Mouse (Mus musculus): ENCODE results near the gene Snai3. TPM values are rescaled to one million over a fixed set of nuclear protein-coding genes. Genes with fewer than 3 reads are reported as not detected.
A peak's percentile ranks its signal among the peaks of the same experiment; 100 is the strongest.

The Snai3 gene
- polyA plus RNA-seq, 1 experiment from 2014 or later, result 0.67 TPM

- peaks cover 16% of the 10 kb centered on the region for H3K4me1 ChIP-seq
- H3K27me3 ChIP-seq (replicated peaks; ENCODE audit: low read depth, poor library complexity, severe bottlenecking), result no peaks in the 10 kb centered on the region
Observed at GRCm38 (mm10) chr8:122470691-122471090, 10.2 kb upstream of the Snai3 start.

GRCm38 (mm10) chr8:122469965-122470364 is 9.4 kb upstream of the Snai3 start:
- H3K36me3 ChIP-seq (replicated peaks), result peaks cover 83% of the 10 kb centered on the region

More at GRCm38 (mm10) chr8:122470691-122471090, 10.2 kb upstream of the Snai3 start:
- DNase-seq (ENCODE audit: low spot score), result no peak
- peaks cover 76% of the 10 kb centered on the region for H3K36me3 ChIP-seq (replicated peaks)
- H3K27ac ChIP-seq (replicated peaks), result no peak overlapping the region
- WGBS, result 83% methylated on average over 5 of the region's 5 CpGs
- no peak overlapping the region for H3K4me3 ChIP-seq
- no peaks in the 10 kb centered on the region for H3K9me3 ChIP-seq

GRCm38 (mm10) chr8:122469407-122469806 is 8.9 kb upstream of the Snai3 start:
- H3K4me3 ChIP-seq, result no peak overlapping the region
- H3K4me1 ChIP-seq, result peaks cover 13% of the 10 kb centered on the region
- H3K27me3 ChIP-seq (replicated peaks; ENCODE audit: low read depth, poor library complexity, severe bottlenecking), result no peaks in the 10 kb centered on the region
- no peak for DNase-seq (ENCODE audit: low spot score)
- H3K27ac ChIP-seq (replicated peaks), result no peak overlapping the region
- H3K9me3 ChIP-seq, result no peaks in the 10 kb centered on the region
- WGBS, result 82% methylated on average over 6 of the region's 6 CpGs
- peaks cover 83% of the 10 kb centered on the region for H3K36me3 ChIP-seq (replicated peaks)

More at GRCm38 (mm10) chr8:122469965-122470364, 9.4 kb upstream of the Snai3 start:
- Histone ChIP-seq H3K27me3 (replicated peaks; ENCODE audit: low read depth, poor library complexity, severe bottlenecking) (no peaks in the 10 kb centered on the region), H3K27ac (replicated peaks) (no peak overlapping the region), H3K9me3 (no peaks in the 10 kb centered on the region), H3K4me3 (no peak overlapping the region), H3K4me1 (peaks cover 13% of the 10 kb centered on the region)
- DNase-seq (ENCODE audit: low spot score), result no peak
- 86% methylated on average over 10 of the region's 10 CpGs for WGBS

- peaks cover 24% of the 10 kb centered on the region for H3K4me1 ChIP-seq
- H3K4me3 ChIP-seq, result no peak overlapping the region
- H3K36me3 ChIP-seq (replicated peaks), result peaks cover 68% of the 10 kb centered on the region
- H3K9me3 ChIP-seq, result no peaks in the 10 kb centered on the region
- 87% methylated on average over 13 of the region's 13 CpGs for WGBS
- no peak overlapping the region for H3K27ac ChIP-seq (replicated peaks)
- H3K27me3 ChIP-seq (replicated peaks; ENCODE audit: low read depth, poor library complexity, severe bottlenecking), result peaks cover 7% of the 10 kb centered on the region
- no peak for DNase-seq (ENCODE audit: low spot score)
Observed at GRCm38 (mm10) chr8:122467816-122468215, 7.3 kb upstream of the Snai3 start.

DNA sequence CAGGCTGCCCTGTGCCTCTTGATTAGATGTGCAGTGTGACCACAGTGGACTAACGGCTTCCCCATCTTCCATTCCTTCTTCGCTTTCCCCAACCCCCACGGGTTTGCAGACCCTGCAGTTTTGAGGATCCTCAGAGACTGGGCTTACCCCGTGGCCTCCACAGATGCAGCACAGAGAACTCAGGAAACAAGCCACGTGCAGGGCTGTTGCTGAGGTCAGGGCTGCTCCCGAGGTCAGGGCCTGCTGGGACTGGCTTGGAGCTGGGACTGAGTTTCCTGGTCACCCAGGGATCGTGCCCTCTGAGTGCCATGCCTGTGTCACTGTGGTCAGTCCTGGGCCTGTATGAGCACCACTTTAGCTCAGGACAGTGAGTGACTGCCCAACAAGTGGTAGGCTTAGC is 4.5 kb upstream of the Snai3 start:
- Histone ChIP-seq H3K9me3 (no peaks in the 10 kb centered on the region), H3K36me3 (replicated peaks) (peaks cover 49% of the 10 kb centered on the region), H3K4me3 (no peak overlapping the region), H3K27me3 (replicated peaks; ENCODE audit: low read depth, poor library complexity, severe bottlenecking) (peaks cover 36% of the 10 kb centered on the region), H3K27ac (replicated peaks) (0 out of 2 replicates have a peak overlapping the region, but pooled peaks have one; percentile 20), H3K4me1 (peaks cover 52% of the 10 kb centered on the region)
- 57% methylated on average over 7 of the region's 7 CpGs for WGBS
- no peak for DNase-seq (ENCODE audit: low spot score)

- Histone ChIP-seq H3K4me3 (no peak overlapping the region), H3K27me3 (replicated peaks; ENCODE audit: low read depth, poor library complexity, severe bottlenecking) (peaks cover 46% of the 10 kb centered on the region), H3K4me1 (peaks cover 54% of the 10 kb centered on the region), H3K9me3 (no peaks in the 10 kb centered on the region), H3K27ac (replicated peaks) (no peak overlapping the region), H3K36me3 (replicated peaks) (peaks cover 40% of the 10 kb centered on the region)
- DNase-seq (ENCODE audit: low spot score), result no peak
- 56% methylated on average over 12 of the region's 12 CpGs for WGBS
Observed at GRCm38 (mm10) chr8:122463651-122464640, 3.4 kb upstream of the Snai3 start.

- no peak for DNase-seq (ENCODE audit: low spot score)
- Histone ChIP-seq H3K4me1 (peaks cover 54% of the 10 kb centered on the region), H3K27me3 (replicated peaks; ENCODE audit: low read depth, poor library complexity, severe bottlenecking) (peaks cover 60% of the 10 kb centered on the region)
Observed at GRCm38 (mm10) chr8:122462510-122462909, 2.0 kb upstream of the Snai3 start.

GRCm38 (mm10) chr8:122461473-122462148 is 1.1 kb upstream of the Snai3 start:
- Histone ChIP-seq H3K36me3 (replicated peaks) (peaks cover 16% of the 10 kb centered on the region), H3K4me3 (no peak overlapping the region), H3K4me1 (peaks cover 54% of the 10 kb centered on the region), H3K27me3 (replicated peaks; ENCODE audit: low read depth, poor library complexity, severe bottlenecking) (peaks cover 69% of the 10 kb centered on the region), H3K27ac (replicated peaks) (no peak overlapping the region), H3K9me3 (no peaks in the 10 kb centered on the region)
- DNase-seq (ENCODE audit: low spot score), result no peak
- 61% methylated on average over 11 of the region's 11 CpGs for WGBS

More at GRCm38 (mm10) chr8:122462510-122462909, 2.0 kb upstream of the Snai3 start:
- 77% methylated on average over 8 of the region's 8 CpGs for WGBS
- peaks cover 25% of the 10 kb centered on the region for H3K36me3 ChIP-seq (replicated peaks)
- no peak overlapping the region for H3K4me3 ChIP-seq
- no peak overlapping the region for H3K27ac ChIP-seq (replicated peaks)
- H3K9me3 ChIP-seq, result no peaks in the 10 kb centered on the region

GRCm38 (mm10) chr8:122459990-122460389 is 543 bp downstream of the Snai3 start:
- peak overlapping the region; percentile 36; the same call in 1 of the 2 replicates for H3K27ac ChIP-seq (replicated peaks)

GRCm38 (mm10) chr8:122459218-122459900 is 1.2 kb downstream of the Snai3 start:
- peaks cover 81% of the 10 kb centered on the region for H3K27me3 ChIP-seq (replicated peaks; ENCODE audit: low read depth, poor library complexity, severe bottlenecking)
- peak overlapping the region; percentile 50; the same call in 1 of the 2 replicates for H3K4me3 ChIP-seq
- H3K36me3 ChIP-seq (replicated peaks), result no peaks in the 10 kb centered on the region
- H3K9me3 ChIP-seq, result no peaks in the 10 kb centered on the region
- peak; percentile 38 for DNase-seq (ENCODE audit: low spot score)
- no peak overlapping the region for H3K27ac ChIP-seq (replicated peaks)
- H3K4me1 ChIP-seq, result peaks cover 45% of the 10 kb centered on the region
- WGBS, result 60% methylated on average over 6 of the region's 6 CpGs

More at GRCm38 (mm10) chr8:122459990-122460389, 543 bp downstream of the Snai3 start:
- H3K9me3 ChIP-seq, result no peaks in the 10 kb centered on the region
- H3K27me3 ChIP-seq (replicated peaks; ENCODE audit: low read depth, poor library complexity, severe bottlenecking), result peaks cover 81% of the 10 kb centered on the region
- WGBS, result 27% methylated on average over 7 of the region's 7 CpGs
- DNase-seq (ENCODE audit: low spot score), result no peak
- H3K4me1 ChIP-seq, result peaks cover 51% of the 10 kb centered on the region
- H3K4me3 ChIP-seq, result peak overlapping the region; percentile 50
- H3K36me3 ChIP-seq (replicated peaks), result peaks cover under 1% of the 10 kb centered on the region; the same call in 1 of the 2 replicates

DNA sequence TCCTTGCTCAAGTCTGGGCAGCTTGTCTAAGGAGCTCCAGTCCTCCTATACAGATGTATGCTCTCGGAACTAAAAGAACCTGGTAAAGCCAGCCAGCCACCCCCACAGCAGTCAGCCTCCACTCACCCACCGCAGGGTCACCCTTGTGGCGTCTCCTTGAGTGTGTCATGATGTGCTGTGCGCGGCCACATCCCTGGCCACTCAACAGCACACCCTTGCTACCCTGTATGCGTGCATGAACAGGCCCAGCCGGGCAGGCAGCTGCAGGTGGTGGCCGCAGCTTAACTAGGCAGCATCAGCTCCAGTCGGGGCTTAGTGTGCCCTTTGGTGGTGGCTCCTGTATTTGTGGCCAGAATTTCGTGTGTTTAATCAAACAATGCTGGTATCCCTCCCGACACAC is 3.4 kb downstream of the Snai3 start:
- peaks cover 67% of the 10 kb centered on the region for H3K27me3 ChIP-seq (replicated peaks; ENCODE audit: low read depth, poor library complexity, severe bottlenecking)

GRCm38 (mm10) chr8:122454409-122454808 is 6.1 kb downstream of the Snai3 start:
- Histone ChIP-seq H3K27me3 (replicated peaks; ENCODE audit: low read depth, poor library complexity, severe bottlenecking) (peaks cover 39% of the 10 kb centered on the region), H3K4me3 (no peak overlapping the region), H3K4me1 (no peaks in the 10 kb centered on the region), H3K9me3 (no peaks in the 10 kb centered on the region), H3K27ac (replicated peaks) (no peak overlapping the region), H3K36me3 (replicated peaks) (no peaks in the 10 kb centered on the region)
- no peak for DNase-seq (ENCODE audit: low spot score)
- 89% methylated on average over 6 of the region's 6 CpGs for WGBS

More for the DNA sequence above, 3.4 kb downstream of the Snai3 start:
- Histone ChIP-seq H3K27ac (replicated peaks) (no peak overlapping the region), H3K9me3 (no peaks in the 10 kb centered on the region), H3K36me3 (replicated peaks) (no peaks in the 10 kb centered on the region), H3K4me1 (peaks cover 25% of the 10 kb centered on the region), H3K4me3 (no peak overlapping the region)
- no peak for DNase-seq (ENCODE audit: low spot score)
- 77% methylated on average over 11 of the region's 11 CpGs for WGBS

Data from embryonic facial prominence, embryonic 10.5 days (tissue).